Mouse (Mus musculus) heart, embryonic 14.5 days (tissue): ENCODE results near the gene Gsdme. TPM values are rescaled to one million over a fixed set of nuclear protein-coding genes. Genes with fewer than 3 reads are reported as not detected.

Source experiments
- ATAC-seq: fragments of 200-750 bp; cut with Nextera tagmentation; 2 replicates; pipeline ENCODE4 v1.8.0; 2017; ENCODE audit warnings: low read depth, moderate TSS enrichment; ENCODE audit not compliant: insufficient number of reproducible peaks, insufficient read depth, low FRiP score
- H3K27ac ChIP-seq, 2 experiments: fragments of 200-500 bp in 1 of 2; fragments of 300-500 bp in 1 of 2; sonication (generic) in 1 of 2; replicated peaks in 1 of 2; 2 replicates each; pipeline ENCODE4 v1.5.1; 2012 to 2014; ENCODE audit warnings: low read depth in 2 of 2, low read length in 2 of 2, control low read depth in 1 of 2, mild to moderate bottlenecking in 1 of 2, mixed read lengths in 1 of 2; ENCODE audit not compliant: control insufficient read depth in 1 of 2, insufficient read depth in 1 of 2
- H3K27me3 ChIP-seq: fragments of 300-500 bp; sonication (generic); 2 replicates; pipeline ENCODE4 v1.6.1; 2014; ENCODE audit warnings: mild to moderate bottlenecking, low read length, control low read depth; ENCODE audit not compliant: control insufficient read depth, insufficient read depth
- H3K36me3 ChIP-seq: fragments of 300-500 bp; sonication (generic); 2 replicates; pipeline ENCODE4 v1.6.1; 2014; ENCODE audit warnings: mild to moderate bottlenecking, control low read depth, low read length, mixed read lengths; ENCODE audit not compliant: control insufficient read depth, insufficient read depth
- H3K4me1 ChIP-seq, 2 experiments: fragments of 200-500 bp in 1 of 2; fragments of 300-500 bp in 1 of 2; sonication (generic) in 1 of 2; 2 replicates each; pipeline ENCODE4 v1.6.1; 2012 to 2014; ENCODE audit warnings: low read length in 2 of 2, control low read depth in 1 of 2, mixed read lengths in 1 of 2; ENCODE audit not compliant: control insufficient read depth in 2 of 2, insufficient read depth in 2 of 2
- H3K4me2 ChIP-seq: fragments of 300-500 bp; sonication (generic); 2 replicates; pipeline ENCODE4 v1.6.1; 2014; ENCODE audit warnings: mild to moderate bottlenecking, low read length
- H3K4me3 ChIP-seq, 2 experiments: fragments of 200-500 bp in 1 of 2; fragments of 300-500 bp in 1 of 2; sonication (generic) in 1 of 2; 2 replicates each; pipeline ENCODE4 v1.5.1; 2012 to 2014; ENCODE audit warnings: low read length in 2 of 2, mild to moderate bottlenecking in 2 of 2, control low read depth in 1 of 2, low read depth in 1 of 2, moderate library complexity in 1 of 2; ENCODE audit not compliant: control insufficient read depth in 1 of 2, insufficient read depth in 1 of 2
- H3K9ac ChIP-seq: fragments of 300-500 bp; sonication (generic); 2 replicates; pipeline ENCODE4 v1.6.1; 2014; ENCODE audit warnings: mild to moderate bottlenecking, low read length
- H3K9me3 ChIP-seq: fragments of 300-500 bp; sonication (generic); 2 replicates; pipeline ENCODE4 v1.6.1; 2016; ENCODE audit warnings: low read length, control low read depth; ENCODE audit not compliant: control insufficient read depth
- WGBS: fragments of 180-500 bp; shearing (Covaris S2); extraction: QIAGEN DNeasy Blood & Tissue Kit; methylation state at CpG from one replicate; pipeline ENCODE4 v1.1.7; 2014; 5-methylcytosine and 5-hydroxymethylcytosine counted together
- polyA plus RNA-seq: library from polyadenylated mRNA; unstranded; fragments of >200 nt; fragmentation: Nextera tagmentation; extraction: Ambion mirVana; gene quantifications from 2 replicates; pipeline ENCODE4 v1.2.1, GENCODE M21; 2014

Gene Gsdme
- polyA plus RNA-seq, 1 experiment from 2014 or later, result 37.7 TPM

DNA sequence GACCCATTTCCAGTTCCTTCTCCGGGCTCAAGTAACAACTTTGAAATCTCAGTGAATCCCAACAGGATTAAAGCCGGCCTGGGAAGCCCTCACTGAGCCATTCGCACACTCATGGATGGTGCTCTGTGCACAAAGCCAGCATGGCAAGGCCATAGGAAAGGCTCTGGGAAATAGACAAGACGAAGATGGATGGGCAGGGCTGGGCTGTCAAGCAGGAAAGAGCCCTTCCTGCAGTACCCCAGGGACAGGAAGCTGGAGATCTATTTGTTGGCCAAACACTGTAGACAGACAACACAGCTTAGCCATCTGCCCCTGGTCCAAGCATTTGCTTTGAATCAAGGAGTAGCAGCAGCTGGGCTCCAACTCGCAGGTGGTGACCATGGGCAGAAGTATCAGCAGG, 35.5 kb downstream of the Gsdme start:
- no peak; the same call in 1 of the 2 replicates for ATAC-seq
- H3K4me2 ChIP-seq, result no peak overlapping the region
- 75% methylated on average over 5 of the region's 5 CpGs for WGBS
- no peaks in the 10 kb centered on the region for H3K27me3 ChIP-seq
- H3K27ac ChIP-seq, result no peak overlapping the region
- no peaks in the 10 kb centered on the region for H3K9me3 ChIP-seq
- H3K4me1 ChIP-seq, result no peaks in the 10 kb centered on the region
- no peaks in the 10 kb centered on the region for H3K36me3 ChIP-seq
- H3K4me3 ChIP-seq, result no peak overlapping the region
- H3K9ac ChIP-seq, result no peak overlapping the region

DNA sequence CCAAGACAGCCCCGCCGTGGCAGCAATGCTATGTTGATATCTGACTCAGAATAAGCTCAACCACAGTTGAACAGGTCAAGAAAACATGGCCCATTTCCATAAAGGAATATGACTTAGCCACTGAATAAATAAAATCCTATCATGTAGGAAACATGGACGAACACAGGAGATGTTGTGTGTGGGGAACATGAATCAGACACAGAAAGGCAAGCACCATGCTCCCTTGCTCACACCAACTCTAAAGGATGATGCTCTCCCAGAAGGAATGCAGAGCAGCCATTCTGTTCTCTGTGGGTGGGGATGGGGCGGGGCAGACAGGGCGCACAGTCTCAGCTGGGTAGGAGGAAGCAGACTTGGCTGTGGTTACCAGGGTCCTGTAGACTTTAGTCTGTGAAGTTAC, 38.4 kb downstream of the Gsdme start:
- H3K27me3 ChIP-seq, result no peaks in the 10 kb centered on the region
- H3K4me1 ChIP-seq, result no peaks in the 10 kb centered on the region
- H3K9me3 ChIP-seq, result no peaks in the 10 kb centered on the region
- no peaks in the 10 kb centered on the region for H3K36me3 ChIP-seq
- H3K4me2 ChIP-seq, result no peak overlapping the region
- ATAC-seq, result no peak
- H3K9ac ChIP-seq, result no peak overlapping the region
- WGBS, result 81% methylated on average over 5 of the region's 5 CpGs
- no peak overlapping the region for H3K27ac ChIP-seq
- no peak overlapping the region for H3K4me3 ChIP-seq

DNA sequence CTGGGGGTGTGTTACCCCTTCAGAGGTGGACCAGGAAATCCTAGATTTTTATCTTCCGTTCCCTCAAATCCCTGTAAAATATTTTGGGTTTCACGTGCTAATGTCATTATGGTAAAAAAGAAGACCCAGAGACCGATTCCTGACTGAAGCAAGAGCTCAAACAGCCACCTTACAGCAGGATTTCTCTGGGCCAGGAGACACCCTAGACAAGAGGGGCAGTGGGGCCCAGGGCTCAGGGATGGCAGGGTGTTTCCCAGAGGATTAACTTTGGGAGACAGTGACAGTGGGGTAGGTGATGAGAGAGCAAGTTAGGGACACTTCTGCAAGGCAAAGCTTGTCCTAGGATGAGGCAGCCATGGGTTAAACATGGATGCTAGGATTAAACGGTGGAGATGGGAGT, 40.1 kb downstream of the Gsdme start:
- Histone ChIP-seq H3K27me3 (no peaks in the 10 kb centered on the region), H3K9me3 (no peaks in the 10 kb centered on the region), H3K4me1 (no peaks in the 10 kb centered on the region), H3K36me3 (no peaks in the 10 kb centered on the region), H3K9ac (no peak overlapping the region), H3K4me3 (no peak overlapping the region), H3K4me2 (no peak overlapping the region), H3K27ac (no peak overlapping the region)
- WGBS, result 89% methylated on average over 4 of the region's 4 CpGs
- no peak for ATAC-seq

DNA sequence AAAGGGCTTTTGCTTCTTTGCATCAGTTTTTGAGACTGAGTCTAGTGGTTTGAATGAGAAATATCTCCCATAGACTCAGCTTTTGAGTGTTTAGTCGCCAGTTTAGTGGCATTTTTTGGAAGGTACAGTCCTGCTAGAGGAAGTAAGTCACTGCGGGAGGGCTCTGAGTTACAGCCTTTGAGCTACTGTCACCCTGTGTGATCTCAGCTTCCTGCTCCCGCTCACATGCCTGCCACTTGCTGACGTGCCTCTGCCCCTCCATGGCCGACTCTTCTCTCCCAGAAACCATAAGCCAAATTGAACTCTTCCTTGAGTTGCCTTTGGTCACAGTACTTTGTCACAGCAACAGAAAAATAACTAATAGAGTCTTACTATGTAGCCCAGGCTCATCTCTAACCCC, 40.7 kb downstream of the Gsdme start:
- H3K27me3 ChIP-seq, result no peaks in the 10 kb centered on the region
- no peak overlapping the region for H3K4me2 ChIP-seq
- H3K4me3 ChIP-seq, result no peak overlapping the region
- no peaks in the 10 kb centered on the region for H3K36me3 ChIP-seq
- WGBS, result 67% methylated on average over 5 of the region's 5 CpGs
- no peak for ATAC-seq
- no peak overlapping the region for H3K27ac ChIP-seq
- no peak overlapping the region for H3K9ac ChIP-seq
- H3K4me1 ChIP-seq, result no peaks in the 10 kb centered on the region
- no peaks in the 10 kb centered on the region for H3K9me3 ChIP-seq

DNA sequence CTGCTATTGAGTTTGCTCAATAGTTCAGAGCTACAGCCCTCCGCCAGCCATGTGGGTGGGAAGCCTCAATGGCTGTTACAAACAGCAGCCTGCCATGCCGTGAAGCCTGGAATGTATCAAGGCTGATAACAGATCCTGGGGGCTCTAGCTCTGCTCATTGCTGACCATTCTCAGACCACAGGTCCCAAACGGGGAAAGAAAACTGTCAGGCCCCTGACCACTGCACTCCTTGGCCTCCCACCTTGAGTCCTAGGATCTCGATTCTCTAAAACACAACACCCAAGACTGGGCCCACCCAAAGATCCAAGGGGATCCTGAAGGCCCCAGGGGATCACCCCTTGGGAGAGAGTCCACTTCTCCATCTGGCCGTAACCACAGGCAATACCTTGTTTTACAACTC, 41.3 kb downstream of the Gsdme start:
- no peaks in the 10 kb centered on the region for H3K36me3 ChIP-seq
- WGBS, result 45% methylated on average over 5 of the region's 5 CpGs
- no peak overlapping the region for H3K4me3 ChIP-seq
- H3K9ac ChIP-seq, result no peak overlapping the region
- no peaks in the 10 kb centered on the region for H3K9me3 ChIP-seq
- H3K4me1 ChIP-seq, result no peaks in the 10 kb centered on the region
- no peak for ATAC-seq
- no peak overlapping the region for H3K27ac ChIP-seq
- H3K4me2 ChIP-seq, result no peak overlapping the region
- no peaks in the 10 kb centered on the region for H3K27me3 ChIP-seq

DNA sequence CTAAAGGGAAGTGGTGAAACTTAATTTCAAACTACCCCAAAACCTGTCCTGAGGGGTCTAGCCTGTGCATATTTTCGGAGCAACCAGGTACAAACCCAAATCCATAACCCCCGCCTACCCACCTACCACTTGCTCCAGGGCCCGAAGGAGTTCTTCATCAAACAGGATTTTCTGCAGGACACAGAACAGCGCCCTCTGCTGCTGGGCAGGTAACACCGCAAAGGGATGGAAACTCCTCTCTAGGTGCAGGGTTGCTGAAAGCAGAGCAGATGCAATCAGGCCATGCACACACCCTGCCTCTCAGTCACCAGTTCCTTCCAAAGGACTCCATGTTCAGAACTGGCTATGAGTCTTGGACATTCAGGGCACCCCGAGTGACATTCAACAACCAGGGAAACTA, 42.8 kb downstream of the Gsdme start:
- Histone ChIP-seq H3K4me2 (no peak overlapping the region), H3K4me3 (no peak overlapping the region), H3K9me3 (no peaks in the 10 kb centered on the region), H3K27ac (no peak overlapping the region), H3K9ac (no peak overlapping the region), H3K36me3 (no peaks in the 10 kb centered on the region), H3K27me3 (no peaks in the 10 kb centered on the region), H3K4me1 (no peaks in the 10 kb centered on the region)
- WGBS, result 46% methylated on average over 6 of the region's 6 CpGs
- ATAC-seq, result no peak

DNA sequence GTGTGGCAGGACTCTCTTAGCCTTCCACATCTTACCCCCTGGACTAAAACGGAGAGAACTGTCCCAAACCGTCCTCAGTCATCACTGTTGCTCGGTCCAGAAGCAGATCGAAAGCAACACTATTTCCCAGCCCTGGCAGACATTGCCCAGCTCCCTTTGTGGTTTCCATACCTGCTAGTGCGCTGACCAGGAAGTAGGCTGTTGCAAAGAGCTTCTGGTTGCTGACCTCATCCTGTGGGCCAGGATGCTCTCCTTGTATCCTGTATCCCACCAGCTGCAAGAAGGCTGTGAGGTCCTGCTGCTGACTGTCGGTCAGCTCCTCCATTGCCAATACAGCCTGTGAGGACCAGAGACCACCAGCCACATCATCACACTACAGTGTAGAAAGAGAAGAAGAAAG, 44.6 kb downstream of the Gsdme start:
- no peaks in the 10 kb centered on the region for H3K4me1 ChIP-seq
- H3K9me3 ChIP-seq, result no peaks in the 10 kb centered on the region
- H3K9ac ChIP-seq, result no peak overlapping the region
- no peak overlapping the region for H3K4me3 ChIP-seq
- no peak overlapping the region for H3K27ac ChIP-seq
- H3K4me2 ChIP-seq, result no peak overlapping the region
- no peaks in the 10 kb centered on the region for H3K36me3 ChIP-seq
- no peak for ATAC-seq
- no peaks in the 10 kb centered on the region for H3K27me3 ChIP-seq
- 83% methylated on average over 6 of the region's 6 CpGs for WGBS

DNA sequence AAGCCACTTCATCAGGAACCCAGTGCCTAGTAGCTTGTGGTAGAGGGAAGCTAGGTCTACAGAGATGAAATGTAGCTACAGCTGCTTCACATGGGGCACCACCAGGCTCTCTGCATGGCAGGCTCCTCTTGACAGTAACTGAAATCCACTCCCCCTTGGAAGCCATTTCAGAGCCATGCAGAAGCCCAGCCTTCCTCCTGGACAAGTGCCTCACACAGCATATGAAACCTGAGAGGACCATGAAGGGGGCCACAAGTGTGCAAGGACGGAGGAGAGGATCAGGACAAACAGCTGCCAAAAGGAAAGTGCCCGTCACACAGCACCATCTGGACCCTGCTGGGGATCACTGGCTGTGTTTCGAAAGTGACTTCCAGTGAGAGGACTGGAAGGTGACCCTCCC, 45.0 kb downstream of the Gsdme start:
- Histone ChIP-seq H3K9ac (no peak overlapping the region), H3K4me1 (no peaks in the 10 kb centered on the region), H3K36me3 (no peaks in the 10 kb centered on the region), H3K27ac (no peak overlapping the region), H3K27me3 (no peaks in the 10 kb centered on the region), H3K4me2 (no peak overlapping the region), H3K9me3 (no peaks in the 10 kb centered on the region), H3K4me3 (no peak overlapping the region)
- no peak for ATAC-seq
- WGBS, result 62% methylated on average over 3 of the region's 3 CpGs
